8 mouse cellular contexts compared by ENCODE assay signal in genomic region chr7:3665215-3666114, GRCm38 (mm10). TPM values are rescaled to one million over a fixed set of nuclear protein-coding genes. Genes with fewer than 3 reads are reported as not detected.
DNase-seq lines count a peak whose midpoint lies in the region; ATAC-seq and TF ChIP-seq lines count a peak whose summit lies in the region.

Leng1 (minus strand) TSS chr7:3665840.

- no peaks in the 10 kb centered on the region for H3K27me3 ChIP-seq in E14TG2a.4 (ENCODE audit: insufficient read depth, low read length)
- H3K27me3 ChIP-seq in forebrain, embryonic 12.5 days, result no peaks in the 10 kb centered on the region
- no peaks in the 10 kb centered on the region for H3K27me3 ChIP-seq in heart, postnatal 0 days (ENCODE audit: control insufficient read depth, insufficient read depth, low read length)
- H3K27me3 ChIP-seq in liver, embryonic 16.5 days (ENCODE audit: control insufficient read depth, insufficient read depth, low read depth, low read length), result no peaks in the 10 kb centered on the region
- no peaks in the 10 kb centered on the region for H3K27me3 ChIP-seq in neural tube, embryonic 13.5 days
- no peaks in the 10 kb centered on the region for H3K27me3 ChIP-seq in testis, adult 2 months (ENCODE audit: control insufficient read depth, insufficient read depth, low read length)

- peak; percentile 99 for ATAC-seq in forebrain, embryonic 12.5 days (ENCODE audit: low FRiP score)
- peak; percentile 98 for ATAC-seq in heart, postnatal 0 days (ENCODE audit: insufficient read depth, low read depth)
- peak; percentile 98 for ATAC-seq in liver, embryonic 16.5 days (ENCODE audit: low read depth)
- ATAC-seq in neural tube, embryonic 13.5 days (ENCODE audit: low read depth), result peak; percentile 99

- TF ChIP-seq EP300 in heart, postnatal 0 days (IDR thresholded peaks at IDR 0.05; ENCODE audit: low read depth), result no peak

- peaks cover 45% of the 10 kb centered on the region for H3K4me1 ChIP-seq in E14TG2a.4 (replicated peaks; ENCODE audit: low read depth, low read length)
- H3K4me1 ChIP-seq in forebrain, embryonic 12.5 days, result peaks cover 20% of the 10 kb centered on the region
- peaks cover 18% of the 10 kb centered on the region for H3K4me1 ChIP-seq in heart, postnatal 0 days (ENCODE audit: control insufficient read depth, insufficient read depth)
- H3K4me1 ChIP-seq in liver, embryonic 16.5 days (ENCODE audit: control insufficient read depth, low read depth, low read length), result peaks cover 36% of the 10 kb centered on the region
- H3K4me1 ChIP-seq in neural tube, embryonic 13.5 days (replicated peaks), result peaks cover 22% of the 10 kb centered on the region
- H3K4me1 ChIP-seq in testis, adult 2 months (ENCODE audit: control insufficient read depth, insufficient read depth, low read length), result peaks cover 13% of the 10 kb centered on the region

- peaks cover 37% of the 10 kb centered on the region for H3K36me3 ChIP-seq in E14TG2a.4 (ENCODE audit: insufficient read depth, low read length)
- peaks cover 31% of the 10 kb centered on the region for H3K36me3 ChIP-seq in forebrain, embryonic 12.5 days (replicated peaks)
- peaks cover 31% of the 10 kb centered on the region for H3K36me3 ChIP-seq in heart, postnatal 0 days (replicated peaks; ENCODE audit: control insufficient read depth, insufficient read depth, low read length)
- peaks cover 21% of the 10 kb centered on the region for H3K36me3 ChIP-seq in liver, embryonic 16.5 days (ENCODE audit: control insufficient read depth, insufficient read depth)
- peaks cover 25% of the 10 kb centered on the region for H3K36me3 ChIP-seq in neural tube, embryonic 13.5 days
- H3K36me3 ChIP-seq in testis, adult 2 months (ENCODE audit: control insufficient read depth, insufficient read depth, low read length), result no peaks in the 10 kb centered on the region; the same call in 1 of the 2 replicates

- no peaks in the 10 kb centered on the region for H3K9me3 ChIP-seq in E14TG2a.4 (ENCODE audit: low read length)
- no peaks in the 10 kb centered on the region for H3K9me3 ChIP-seq in forebrain, embryonic 12.5 days
- H3K9me3 ChIP-seq in heart, postnatal 0 days (replicated peaks; ENCODE audit: control insufficient read depth, low read length), result no peaks in the 10 kb centered on the region
- no peaks in the 10 kb centered on the region for H3K9me3 ChIP-seq in liver, embryonic 16.5 days (replicated peaks; ENCODE audit: control insufficient read depth, low read length)
- no peaks in the 10 kb centered on the region for H3K9me3 ChIP-seq in neural tube, embryonic 13.5 days

- peak within 1 kb of the TSS; percentile 72 for H3K9ac ChIP-seq in forebrain, embryonic 12.5 days
- H3K9ac ChIP-seq in heart, postnatal 0 days (replicated peaks; ENCODE audit: low read depth, low read length), result peak within 1 kb of the TSS; percentile 75
- peak within 1 kb of the TSS; percentile 93 for H3K9ac ChIP-seq in liver, embryonic 16.5 days (ENCODE audit: low read depth, low read length)
- H3K9ac ChIP-seq in neural tube, embryonic 13.5 days, result peak within 1 kb of the TSS; percentile 79

- peak; percentile 98 for DNase-seq in c-Kit-positive CD71-positive TER-119-positive erythroid progenitor cells, embryonic 14.5 days (ENCODE audit: low spot score)
- peak; percentile 99 for DNase-seq in heart, postnatal 0 days (ENCODE audit: low spot score)
- DNase-seq in kidney, postnatal 4 days, result peak; percentile 95 to 97

- peak within 1 kb of the TSS; percentile 79 for H3K4me2 ChIP-seq in forebrain, embryonic 12.5 days
- peak within 1 kb of the TSS; percentile 71 for H3K4me2 ChIP-seq in heart, postnatal 0 days (ENCODE audit: low read depth, low read length)
- H3K4me2 ChIP-seq in liver, embryonic 16.5 days (ENCODE audit: low read depth, low read length), result peak within 1 kb of the TSS; percentile 95
- peak within 1 kb of the TSS; percentile 78 for H3K4me2 ChIP-seq in neural tube, embryonic 13.5 days

- peak; percentile 82 for TF ChIP-seq POLR2A in testis, adult 2 months (IDR thresholded peaks at IDR 0.05; ENCODE audit: control insufficient read depth, low read depth, low read length)

- H3K27ac ChIP-seq in forebrain, embryonic 12.5 days, result peak within 1 kb of the TSS; percentile 78
- peak within 1 kb of the TSS; percentile 91 for H3K27ac ChIP-seq in heart, postnatal 0 days (ENCODE audit: low read depth)
- H3K27ac ChIP-seq in liver, embryonic 16.5 days (ENCODE audit: low read length), result peak within 1 kb of the TSS; percentile 95
- H3K27ac ChIP-seq in neural tube, embryonic 13.5 days (replicated peaks), result peak within 1 kb of the TSS; percentile 80
- peak within 1 kb of the TSS; percentile 81 for H3K27ac ChIP-seq in testis, adult 2 months (ENCODE audit: control insufficient read depth, insufficient read depth, low read depth, low read length)

- WGBS in forebrain, embryonic 12.5 days, result 5% methylated on average over 43 of the region's 45 CpGs
- WGBS in heart, postnatal 0 days, result 2% methylated on average over 45 of the region's 45 CpGs
- WGBS in liver, embryonic 16.5 days (ENCODE audit: insufficient replicate concordance), result 3% methylated on average over 45 of the region's 45 CpGs
- WGBS in neural tube, embryonic 13.5 days, result 4% methylated on average over 45 of the region's 45 CpGs

- peak within 1 kb of the TSS; percentile 88 for H3K4me3 ChIP-seq in E14TG2a.4 (replicated peaks; ENCODE audit: low read length)
- H3K4me3 ChIP-seq in forebrain, embryonic 12.5 days (replicated peaks), result peak within 1 kb of the TSS; percentile 62
- H3K4me3 ChIP-seq in heart, postnatal 0 days (ENCODE audit: low read depth, low read length), result peak within 1 kb of the TSS; percentile 77
- peak within 1 kb of the TSS; percentile 85 for H3K4me3 ChIP-seq in liver, embryonic 16.5 days (ENCODE audit: low read depth, low read length)
- peak within 1 kb of the TSS; percentile 62 for H3K4me3 ChIP-seq in neural tube, embryonic 13.5 days
- H3K4me3 ChIP-seq in testis, adult 2 months (ENCODE audit: control insufficient read depth, low read depth, low read length), result peak within 1 kb of the TSS; percentile 94

- TF ChIP-seq CTCF in E14TG2a.4 (conservative IDR thresholded peaks at IDR 0.05; ENCODE audit: low read length), result no peak
- TF ChIP-seq CTCF in heart, postnatal 0 days (IDR thresholded peaks at IDR 0.05; ENCODE audit: low read depth), result no peak
- no peak for TF ChIP-seq CTCF in testis, adult 2 months (IDR thresholded peaks at IDR 0.05; ENCODE audit: control insufficient read depth, insufficient read depth, insufficient replicate concordance, low read depth, low read length)

RNA-seq across cellular contexts. Expression of gene Leng1, which starts in this region (rescaled TPM):
- 20.4 and 21.7 TPM in 2 replicates for polyA plus RNA-seq in forebrain, embryonic 12.5 days (2016; fragmentation: Nextera tagmentation; extraction: Ambion mirVana)
- 6.0 and 11.9 TPM in 2 replicates for total RNA-seq in heart, postnatal 0 days (2014; rRNA removed; ENCODE audit: low replicate concordance)
- 23.9 and 25.4 TPM in 2 replicates for polyA plus RNA-seq in heart, postnatal 0 days (2015; fragmentation: Nextera tagmentation; extraction: Ambion mirVana)
- polyA plus RNA-seq in liver, embryonic 16.5 days (2015; fragmentation: Nextera tagmentation; extraction: Ambion mirVana), result 5.7 and 6.0 TPM in 2 replicates
- 18.0 and 18.7 TPM in 2 replicates for polyA plus RNA-seq in neural tube, embryonic 13.5 days (2015; fragmentation: Nextera tagmentation; extraction: Ambion mirVana)
- 5.2 and 5.7 TPM in 2 replicates for polyA plus RNA-seq in testis, adult 2 months (2012; rRNA removed)

Comparison
In these comparisons a context has a peak if more than half of its experiments do, and no peak if none do; other contexts are left out.
1. Peak in every context shown above with its lines: DNase-seq, ATAC-seq, H3K4me3 ChIP-seq and H3K27ac ChIP-seq.